Mouse (Mus musculus): ENCODE results near the gene Taf8.

Taf8 gene

GRCm38 (mm10) chr17:47501946-47502706, at the start of gene Taf8:
Taf8 (minus strand) TSS chr17:47502292.
- peak; percentile 90 for DNase-seq

GRCm38 (mm10) chr17:47551049-47551448, 49.0 kb upstream of the Taf8 start:
- DNase-seq = no peak

GRCm38 (mm10) chr17:47545861-47546331, 43.8 kb upstream of the Taf8 start:
- DNase-seq = peak; percentile 4

GRCm38 (mm10) chr17:47545154-47545553, 43.1 kb upstream of the Taf8 start:
- no peak for DNase-seq

GRCm38 (mm10) chr17:47543051-47543650, 41.1 kb upstream of the Taf8 start:
- no peak for DNase-seq

GRCm38 (mm10) chr17:47542061-47542460, 40.0 kb upstream of the Taf8 start:
- no peak for DNase-seq

- no peak for DNase-seq
These were observed 37.0 kb upstream of the Taf8 start for GRCm38 (mm10) chr17:47539128-47539527.

GRCm38 (mm10) chr17:47538049-47538448, 36.0 kb upstream of the Taf8 start:
- DNase-seq = no peak

- DNase-seq = no peak
These were observed 33.7 kb upstream of the Taf8 start for GRCm38 (mm10) chr17:47535812-47536236.

- no peak for DNase-seq
These were observed 31.6 kb upstream of the Taf8 start for GRCm38 (mm10) chr17:47533691-47534090.

- no peak for DNase-seq
These were observed 30.3 kb upstream of the Taf8 start for GRCm38 (mm10) chr17:47532364-47532763.

GRCm38 (mm10) chr17:47531387-47531818, 29.3 kb upstream of the Taf8 start:
- DNase-seq = no peak

GRCm38 (mm10) chr17:47529595-47529994, 27.5 kb upstream of the Taf8 start:
- no peak for DNase-seq

- no peak for DNase-seq
These were observed 26.8 kb upstream of the Taf8 start for GRCm38 (mm10) chr17:47528919-47529318.

GRCm38 (mm10) chr17:47527581-47528300, 25.6 kb upstream of the Taf8 start:
- DNase-seq = no peak

- DNase-seq = no peak
These were observed 24.9 kb upstream of the Taf8 start for GRCm38 (mm10) chr17:47526856-47527520.

- no peak for DNase-seq
These were observed 22.9 kb upstream of the Taf8 start for GRCm38 (mm10) chr17:47524991-47525390.

- DNase-seq = no peak
These were observed 22.0 kb upstream of the Taf8 start for GRCm38 (mm10) chr17:47524055-47524454.

GRCm38 (mm10) chr17:47523211-47523682, 21.2 kb upstream of the Taf8 start:
- DNase-seq = no peak

- no peak for DNase-seq
These were observed 20.4 kb upstream of the Taf8 start for GRCm38 (mm10) chr17:47522536-47522935.

GRCm38 (mm10) chr17:47521551-47522258, 19.6 kb upstream of the Taf8 start:
- DNase-seq = no peak

GRCm38 (mm10) chr17:47518205-47518604, 16.1 kb upstream of the Taf8 start:
- DNase-seq = no peak

All from cerebellum, adult 9-10 months (tissue).